Mouse (Mus musculus) CH12.LX (cell line): Measurements from ENCODE around the gene Prep. TPM values are rescaled to one million over a fixed set of nuclear protein-coding genes. Genes with fewer than 3 reads are reported as not detected.
A peak's percentile ranks its signal among the peaks of the same experiment; 100 is the strongest.

Source experiments
- DNase-seq: peaks from one replicate; pipeline ENCODE4 v3.0.0-alpha.2; 2013; ENCODE audit errors: extremely low read depth
- H3K27ac ChIP-seq: 2 replicates; pipeline ENCODE4 v1.5.1; 2012; ENCODE audit warnings: low read depth, mild to moderate bottlenecking, control low read depth, moderate library complexity; ENCODE audit not compliant: insufficient read depth
- H3K27me3 ChIP-seq: replicated peaks from 2 replicates; pipeline ENCODE3; 2012; ENCODE audit warnings: inconsistent platforms
- H3K36me3 ChIP-seq, 2 experiments: replicated peaks in 1 of 2; 2 replicates each; pipeline versions ENCODE3 to v1.6.1; 2012; ENCODE audit warnings: inconsistent platforms in 1 of 2, low read length in 1 of 2, mild to moderate bottlenecking in 1 of 2, mixed read lengths in 1 of 2, moderate library complexity in 1 of 2; ENCODE audit not compliant: control insufficient read depth in 1 of 2, insufficient read depth in 1 of 2
- H3K4me1 ChIP-seq, 2 experiments: 2 replicates each; pipeline ENCODE4 v1.6.1; 2012; ENCODE audit warnings: inconsistent platforms in 1 of 2, moderate library complexity in 1 of 2; ENCODE audit not compliant: insufficient read depth in 2 of 2, control insufficient read depth in 1 of 2
- H3K4me2 ChIP-seq: 2 replicates; pipeline ENCODE4 v1.6.1; 2012; ENCODE audit warnings: low read depth, mild to moderate bottlenecking, control low read depth; ENCODE audit not compliant: poor library complexity, insufficient read depth, severe bottlenecking
- H3K4me3 ChIP-seq, 3 experiments: fragments of 150-350 bp in 1 of 3; sonication (generic) in 1 of 3; replicated peaks in 1 of 3; 2 replicates each; pipeline versions ENCODE3 to v1.5.1; 2011 to 2012; ENCODE audit warnings: low read depth in 2 of 3, low read length in 2 of 3, mild to moderate bottlenecking in 2 of 3, moderate library complexity in 2 of 3, control low read depth in 1 of 3, improper control_type of control experiment in 1 of 3, inconsistent platforms in 1 of 3, mixed read lengths in 1 of 3; ENCODE audit not compliant: poor library complexity in 1 of 3
- H3K79me2 ChIP-seq: replicated peaks from 2 replicates; pipeline ENCODE4 v1.6.1; 2012; ENCODE audit warnings: mild to moderate bottlenecking, moderate library complexity; ENCODE audit not compliant: control insufficient read depth, poor library complexity, insufficient read depth, severe bottlenecking; ENCODE audit errors: extremely low read depth
- H3K9ac ChIP-seq: 2 replicates; pipeline ENCODE4 v1.6.1; 2012; ENCODE audit warnings: low read depth, mild to moderate bottlenecking, control low read depth, moderate library complexity; ENCODE audit not compliant: insufficient read depth
- H3K9me3 ChIP-seq: replicated peaks from 2 replicates; pipeline ENCODE3; 2012; ENCODE audit warnings: low read length, inconsistent platforms, mixed read lengths
- BHLHE40 ChIP-seq: IDR thresholded peaks from 2 replicates; pipeline ENCODE4 v1.6.1; 2011; ENCODE audit warnings: mild to moderate bottlenecking, low read depth, low read length, improper control_type of control experiment
- CTCF ChIP-seq, 2 experiments: IDR thresholded peaks in 1 of 2; conservative IDR thresholded peaks in 1 of 2; 2 replicates each; pipeline ENCODE4 v1.5.1; 2011 to 2012; ENCODE audit warnings: low read depth in 2 of 2, low read length in 2 of 2, improper control_type of control experiment in 1 of 2, inconsistent platforms in 1 of 2, mild to moderate bottlenecking in 1 of 2, moderate library complexity in 1 of 2
- E2F4 ChIP-seq: IDR thresholded peaks from 2 replicates; pipeline ENCODE4 v1.6.1; 2011; ENCODE audit warnings: low read depth, low read length, improper control_type of control experiment; ENCODE audit not compliant: insufficient replicate concordance
- IRF4 ChIP-seq: IDR thresholded peaks from 2 replicates; pipeline ENCODE4 v1.6.1; 2014; ENCODE audit warnings: low read depth, mild to moderate bottlenecking, inconsistent platforms, low read length, improper control_type of control experiment
- MEF2A ChIP-seq: IDR thresholded peaks from 2 replicates; pipeline ENCODE4 v1.6.1; 2014; ENCODE audit warnings: low read depth, mild to moderate bottlenecking, inconsistent platforms, low read length, improper control_type of control experiment, borderline replicate concordance
- PAX5 ChIP-seq: IDR thresholded peaks from 2 replicates; pipeline ENCODE4 v1.6.1; 2012; ENCODE audit warnings: low read length, inconsistent platforms, mixed read lengths
- POLR2A ChIP-seq: IDR thresholded peaks from 2 replicates; pipeline ENCODE4 v1.6.1; 2011; ENCODE audit warnings: low read depth, mild to moderate bottlenecking, improper control_type of control experiment, low read length
- RCOR1 ChIP-seq: conservative IDR thresholded peaks from 2 replicates; pipeline ENCODE4 v1.6.1; 2012; ENCODE audit warnings: low read depth, mild to moderate bottlenecking, inconsistent platforms, low read length, improper control_type of control experiment
- USF1 ChIP-seq: IDR thresholded peaks from 2 replicates; pipeline ENCODE4 v1.6.1; 2014; ENCODE audit warnings: low read depth, mild to moderate bottlenecking, inconsistent platforms, low read length, improper control_type of control experiment
- USF2 ChIP-seq: conservative IDR thresholded peaks from 2 replicates; pipeline ENCODE4 v1.6.1; 2011; ENCODE audit warnings: low read depth, low read length, improper control_type of control experiment
- ZNF384 ChIP-seq: IDR thresholded peaks from 2 replicates; pipeline ENCODE4 v1.6.1; 2012; ENCODE audit warnings: low read depth, low read length, improper control_type of control experiment, inconsistent platforms
- dilution Hi-C: fragments of 300-500 bp; cut with MboI; formaldehyde crosslinking; loops from 2 replicates; pipeline ENCODE4 v1.14.3; 2020; ENCODE audit warnings: low sequenced_read_pairs; ENCODE audit not compliant: extremely low pct_unique_long_range_greater_than_20kb, extremely low pct_ligation_motif_present
- in situ Hi-C: fragments of 300-500 bp; cut with MboI; formaldehyde crosslinking; loops from 3 replicates; pipeline ENCODE4 v1.14.3; 2019; ENCODE audit warnings: low sequenced_read_pairs, low pct_ligation_motif_present, low pct_unique_long_range_greater_than_20kb, mixed read lengths
- polyA plus RNA-seq: library from polyadenylated mRNA; unstranded; fragments of >175 nt; gene quantifications from 2 replicates; pipeline ENCODE4 v1.2.1, GENCODE M21; 2012; ENCODE audit warnings: low read depth; ENCODE audit not compliant: insufficient read length
- total RNA-seq, 2 experiments: library from RNA; depleted of rRNA; stranded (reverse); fragments of 300-350 nt in 1 of 2; fragments of >200 nt in 1 of 2; gene quantifications; 2 replicates each; pipeline ENCODE4 v1.2.3; 2012 to 2014

Prep gene
- total and polyA plus RNA-seq, 3 experiments, result 17.6 to 28.2 (median 25.7) TPM

- in situ Hi-C loops, result no loop called here
- dilution Hi-C loops, result no loop called here
- Histone ChIP-seq H3K27me3 (no peaks in the 10 kb centered on the region), H3K4me2 (peak overlapping the region; percentile 71; the same call in 1 of the 2 replicates), H3K36me3 (peaks cover 42 to 91% of the 10 kb centered on the region in 2 experiments), H3K27ac (peak overlapping the region; percentile 43; the same call in 1 of the 2 replicates), H3K4me3 (no peak overlapping the region), H3K9ac (no peak overlapping the region), H3K79me2 (peaks cover 20% of the 10 kb centered on the region), H3K9me3 (peaks cover 2% of the 10 kb centered on the region), H3K4me1 (peaks cover 12 to 42% of the 10 kb centered on the region in 2 experiments)
- TF ChIP-seq IRF4, result no peak
- TF ChIP-seq PAX5, result no peak
- no peak for TF ChIP-seq ZNF384
- no peak for TF ChIP-seq USF2
- no peak for TF ChIP-seq BHLHE40
- no peak for TF ChIP-seq CTCF (conservative IDR thresholded peaks at IDR 0.05 in 1 of 2, IDR thresholded peaks at IDR 0.05 in 1 of 2; ENCODE audit: low read depth in 2 of 2, low read length in 2 of 2)
- no peak for DNase-seq
Measured at GRCm38 (mm10) chr10:45091462-45092079, 24.6 kb downstream of the Prep start.

- TF ChIP-seq RCOR1, result no peak
- no peak for TF ChIP-seq USF2
- no peak for TF ChIP-seq POLR2A
- no peak for TF ChIP-seq E2F4
- peak; percentile 92 for TF ChIP-seq MEF2A
- TF ChIP-seq BHLHE40, result peak; percentile 39; the same call in 1 of the 2 replicates
- TF ChIP-seq ZNF384, result no peak
- TF ChIP-seq USF1, result no peak
- Histone ChIP-seq H3K79me2 (peaks cover 14% of the 10 kb centered on the region), H3K4me1 (peaks cover 12 to 39% of the 10 kb centered on the region in 2 experiments), H3K4me3 (no peak overlapping the region), H3K27ac (peak overlapping the region; percentile 83), H3K9ac (no peak overlapping the region), H3K36me3 (peaks cover 47 to 91% of the 10 kb centered on the region in 2 experiments), H3K4me2 (peak overlapping the region; percentile 71), H3K9me3 (peaks cover 2% of the 10 kb centered on the region), H3K27me3 (no peaks in the 10 kb centered on the region)
- DNase-seq, result peak; percentile 54
- in situ Hi-C loops, result no loop called here
- dilution Hi-C loops, result no loop called here
Measured at GRCm38 (mm10) chr10:45092080-45093056, 25.4 kb downstream of the Prep start.
